Mouse (Mus musculus) CH12.LX (cell line): ENCODE data around the gene Fyco1. TPM values are rescaled to one million over a fixed set of nuclear protein-coding genes. Genes with fewer than 3 reads are reported as not detected.

Experiments used
- DNase-seq: peaks from one replicate; pipeline ENCODE4 v3.0.0-alpha.2; 2013; ENCODE audit errors: extremely low read depth
- H3K27ac ChIP-seq: 2 replicates; pipeline ENCODE4 v1.5.1; 2012; ENCODE audit warnings: low read depth, mild to moderate bottlenecking, control low read depth, moderate library complexity; ENCODE audit not compliant: insufficient read depth
- H3K27me3 ChIP-seq: replicated peaks from 2 replicates; pipeline ENCODE3; 2012; ENCODE audit warnings: inconsistent platforms
- H3K36me3 ChIP-seq, 2 experiments: replicated peaks in 1 of 2; 2 replicates each; pipeline versions ENCODE3 to v1.6.1; 2012; ENCODE audit warnings: inconsistent platforms in 1 of 2, low read length in 1 of 2, mild to moderate bottlenecking in 1 of 2, mixed read lengths in 1 of 2, moderate library complexity in 1 of 2; ENCODE audit not compliant: control insufficient read depth in 1 of 2, insufficient read depth in 1 of 2
- H3K4me1 ChIP-seq, 2 experiments: 2 replicates each; pipeline ENCODE4 v1.6.1; 2012; ENCODE audit warnings: inconsistent platforms in 1 of 2, moderate library complexity in 1 of 2; ENCODE audit not compliant: insufficient read depth in 2 of 2, control insufficient read depth in 1 of 2
- H3K4me2 ChIP-seq: 2 replicates; pipeline ENCODE4 v1.6.1; 2012; ENCODE audit warnings: low read depth, mild to moderate bottlenecking, control low read depth; ENCODE audit not compliant: poor library complexity, insufficient read depth, severe bottlenecking
- H3K4me3 ChIP-seq, 3 experiments: fragments of 150-350 bp in 1 of 3; sonication (generic) in 1 of 3; replicated peaks in 1 of 3; 2 replicates each; pipeline versions ENCODE3 to v1.5.1; 2011 to 2012; ENCODE audit warnings: low read depth in 2 of 3, low read length in 2 of 3, mild to moderate bottlenecking in 2 of 3, moderate library complexity in 2 of 3, control low read depth in 1 of 3, improper control_type of control experiment in 1 of 3, inconsistent platforms in 1 of 3, mixed read lengths in 1 of 3; ENCODE audit not compliant: poor library complexity in 1 of 3
- H3K79me2 ChIP-seq: replicated peaks from 2 replicates; pipeline ENCODE4 v1.6.1; 2012; ENCODE audit warnings: mild to moderate bottlenecking, moderate library complexity; ENCODE audit not compliant: control insufficient read depth, poor library complexity, insufficient read depth, severe bottlenecking; ENCODE audit errors: extremely low read depth
- H3K9ac ChIP-seq: 2 replicates; pipeline ENCODE4 v1.6.1; 2012; ENCODE audit warnings: low read depth, mild to moderate bottlenecking, control low read depth, moderate library complexity; ENCODE audit not compliant: insufficient read depth
- H3K9me3 ChIP-seq: replicated peaks from 2 replicates; pipeline ENCODE3; 2012; ENCODE audit warnings: low read length, inconsistent platforms, mixed read lengths
- BHLHE40 ChIP-seq: IDR thresholded peaks from 2 replicates; pipeline ENCODE4 v1.6.1; 2011; ENCODE audit warnings: mild to moderate bottlenecking, low read depth, low read length, improper control_type of control experiment
- CHD1 ChIP-seq: IDR thresholded peaks from 2 replicates; pipeline ENCODE4 v1.6.1; 2012; ENCODE audit warnings: low read depth, low read length, improper control_type of control experiment, inconsistent platforms
- CTCF ChIP-seq, 2 experiments: IDR thresholded peaks in 1 of 2; conservative IDR thresholded peaks in 1 of 2; 2 replicates each; pipeline ENCODE4 v1.5.1; 2011 to 2012; ENCODE audit warnings: low read depth in 2 of 2, low read length in 2 of 2, improper control_type of control experiment in 1 of 2, inconsistent platforms in 1 of 2, mild to moderate bottlenecking in 1 of 2, moderate library complexity in 1 of 2
- ELF1 ChIP-seq: IDR thresholded peaks from 2 replicates; pipeline ENCODE4 v1.6.1; 2014; ENCODE audit warnings: low read depth, mild to moderate bottlenecking, inconsistent platforms, low read length, improper control_type of control experiment
- EP300 ChIP-seq: IDR thresholded peaks from 2 replicates; pipeline ENCODE4 v1.6.1; 2011; ENCODE audit warnings: low read length, improper control_type of control experiment
- GABPA ChIP-seq: IDR thresholded peaks from 2 replicates; pipeline ENCODE4 v1.6.1; 2012; ENCODE audit warnings: low read depth, low read length, improper control_type of control experiment, inconsistent platforms; ENCODE audit not compliant: insufficient replicate concordance
- HCFC1 ChIP-seq: IDR thresholded peaks from 2 replicates; pipeline ENCODE4 v1.6.1; 2012; ENCODE audit warnings: low read depth, mild to moderate bottlenecking, inconsistent platforms, low read length, improper control_type of control experiment
- JUN ChIP-seq: IDR thresholded peaks from 2 replicates; pipeline ENCODE4 v1.6.1; 2011; ENCODE audit warnings: low read depth, mild to moderate bottlenecking, low read length, improper control_type of control experiment, moderate library complexity; ENCODE audit not compliant: insufficient read depth
- MAFK ChIP-seq: IDR thresholded peaks from 2 replicates; pipeline ENCODE4 v1.6.1; 2011; ENCODE audit warnings: low read length, improper control_type of control experiment; ENCODE audit not compliant: insufficient replicate concordance
- MAX ChIP-seq: IDR thresholded peaks from 2 replicates; pipeline ENCODE4 v1.6.1; 2011; ENCODE audit warnings: low read length, improper control_type of control experiment
- MAZ ChIP-seq: IDR thresholded peaks from 2 replicates; pipeline ENCODE4 v1.6.1; 2012; ENCODE audit warnings: low read depth, mild to moderate bottlenecking, inconsistent platforms, low read length, improper control_type of control experiment, moderate library complexity
- MEF2A ChIP-seq: IDR thresholded peaks from 2 replicates; pipeline ENCODE4 v1.6.1; 2014; ENCODE audit warnings: low read depth, mild to moderate bottlenecking, inconsistent platforms, low read length, improper control_type of control experiment, borderline replicate concordance
- NELFE ChIP-seq: IDR thresholded peaks from 2 replicates; pipeline ENCODE4 v1.6.1; 2011; ENCODE audit warnings: low read depth, low read length, improper control_type of control experiment
- NRF1 ChIP-seq: IDR thresholded peaks from 2 replicates; pipeline ENCODE4 v1.6.1; 2014; ENCODE audit warnings: low read depth, mild to moderate bottlenecking, inconsistent platforms, low read length, improper control_type of control experiment, moderate library complexity
- POLR2A ChIP-seq: IDR thresholded peaks from 2 replicates; pipeline ENCODE4 v1.6.1; 2011; ENCODE audit warnings: low read depth, mild to moderate bottlenecking, improper control_type of control experiment, low read length
- POLR2AphosphoS2 ChIP-seq: IDR thresholded peaks from 2 replicates; pipeline ENCODE4 v1.6.1; 2011; ENCODE audit warnings: low read depth, low read length, improper control_type of control experiment
- RAD21 ChIP-seq: IDR thresholded peaks from 2 replicates; pipeline ENCODE4 v1.6.1; 2011; ENCODE audit warnings: low read depth, mild to moderate bottlenecking, low read length, improper control_type of control experiment, moderate library complexity
- SMC3 ChIP-seq: IDR thresholded peaks from 2 replicates; pipeline ENCODE4 v1.6.1; 2011; ENCODE audit warnings: low read depth, low read length, improper control_type of control experiment
- TBP ChIP-seq: conservative IDR thresholded peaks from 2 replicates; pipeline ENCODE4 v1.6.1; 2011; ENCODE audit warnings: low read depth, low read length, improper control_type of control experiment
- TCF12 ChIP-seq: IDR thresholded peaks from 2 replicates; pipeline ENCODE4 v1.6.1; 2014; ENCODE audit warnings: low read depth, mild to moderate bottlenecking, inconsistent platforms, low read length, improper control_type of control experiment
- UBTF ChIP-seq: IDR thresholded peaks from 2 replicates; pipeline ENCODE4 v1.6.1; 2012; ENCODE audit warnings: low read depth, mild to moderate bottlenecking, inconsistent platforms, low read length, improper control_type of control experiment, moderate library complexity
- USF1 ChIP-seq: IDR thresholded peaks from 2 replicates; pipeline ENCODE4 v1.6.1; 2014; ENCODE audit warnings: low read depth, mild to moderate bottlenecking, inconsistent platforms, low read length, improper control_type of control experiment
- USF2 ChIP-seq: conservative IDR thresholded peaks from 2 replicates; pipeline ENCODE4 v1.6.1; 2011; ENCODE audit warnings: low read depth, low read length, improper control_type of control experiment
- ZC3H11A ChIP-seq: IDR thresholded peaks from 2 replicates; pipeline ENCODE4 v1.6.1; 2012; ENCODE audit warnings: low read depth, mild to moderate bottlenecking, inconsistent platforms, low read length, improper control_type of control experiment
- ZKSCAN1 ChIP-seq: IDR thresholded peaks from 2 replicates; pipeline ENCODE4 v1.6.1; 2012; ENCODE audit warnings: low read depth, inconsistent platforms, low read length, improper control_type of control experiment, borderline replicate concordance
- ZMIZ1 ChIP-seq: IDR thresholded peaks from 2 replicates; pipeline ENCODE4 v1.6.1; 2012; ENCODE audit warnings: low read depth, mild to moderate bottlenecking, inconsistent platforms, low read length, improper control_type of control experiment
- dilution Hi-C: fragments of 300-500 bp; cut with MboI; formaldehyde crosslinking; loops from 2 replicates; pipeline ENCODE4 v1.14.3; 2020; ENCODE audit warnings: low sequenced_read_pairs; ENCODE audit not compliant: extremely low pct_unique_long_range_greater_than_20kb, extremely low pct_ligation_motif_present
- in situ Hi-C: fragments of 300-500 bp; cut with MboI; formaldehyde crosslinking; loops from 3 replicates; pipeline ENCODE4 v1.14.3; 2019; ENCODE audit warnings: low sequenced_read_pairs, low pct_ligation_motif_present, low pct_unique_long_range_greater_than_20kb, mixed read lengths
- polyA plus RNA-seq: library from polyadenylated mRNA; unstranded; fragments of >175 nt; gene quantifications from 2 replicates; pipeline ENCODE4 v1.2.1, GENCODE M21; 2012; ENCODE audit warnings: low read depth; ENCODE audit not compliant: insufficient read length
- total RNA-seq, 2 experiments: library from RNA; depleted of rRNA; stranded (reverse); fragments of 300-350 nt in 1 of 2; fragments of >200 nt in 1 of 2; gene quantifications; 2 replicates each; pipeline ENCODE4 v1.2.3; 2012 to 2014

Fyco1 gene
- total and polyA plus RNA-seq, 3 experiments: 2.1 to 10.2 (median 6.0) TPM

- DNase-seq: no peak
- no peak overlapping the region for H3K27ac ChIP-seq
- TF ChIP-seq MAX (no peak), RAD21 (no peak), POLR2AphosphoS2 (no peak), ZC3H11A (no peak), TBP (no peak), TCF12 (no peak), CHD1 (no peak), POLR2A (no peak), ELF1 (no peak)
- no peaks in the 10 kb centered on the region for H3K9me3 ChIP-seq
- no peaks in the 10 kb centered on the region for H3K4me1 ChIP-seq
- H3K4me3 ChIP-seq: no peak overlapping the region
- H3K4me2 ChIP-seq: no peak overlapping the region
- dilution Hi-C loops: no loop called here
- no peak overlapping the region for H3K9ac ChIP-seq
- no peaks in the 10 kb centered on the region for H3K27me3 ChIP-seq
- in situ Hi-C loops: no loop called here
- no peaks in the 10 kb centered on the region for H3K79me2 ChIP-seq
- peaks cover 82 to 100% of the 10 kb centered on the region in 2 experiments for H3K36me3 ChIP-seq
Measured at GRCm38 (mm10) chr9:123826631-123827030, 25.1 kb downstream of the Fyco1 start.

DNA sequence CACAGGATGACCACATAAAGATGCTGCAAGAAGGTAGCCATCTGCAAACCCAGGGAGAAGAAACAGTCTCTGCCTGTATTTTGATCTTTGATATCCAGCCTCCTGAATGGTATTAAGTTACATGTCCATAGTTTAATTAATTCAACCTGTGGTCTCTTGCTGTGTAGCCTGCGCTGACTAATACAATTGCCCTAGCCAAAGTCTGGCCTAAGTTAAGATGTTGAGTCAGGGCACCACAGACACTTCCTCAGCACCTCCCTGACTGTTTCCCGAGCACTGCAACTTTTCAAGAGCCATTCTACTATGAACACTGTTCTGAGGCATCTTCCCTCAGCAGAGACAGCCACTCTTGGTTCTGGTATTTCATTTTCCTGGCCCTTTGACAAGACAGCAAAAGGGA is 33.1 kb downstream of the Fyco1 start:
- Histone ChIP-seq H3K9ac (no peak overlapping the region), H3K36me3 (peaks cover 74 to 96% of the 10 kb centered on the region in 2 experiments), H3K27ac (no peak overlapping the region), H3K4me3 (no peak overlapping the region), H3K9me3 (no peaks in the 10 kb centered on the region), H3K27me3 (no peaks in the 10 kb centered on the region), H3K4me2 (no peak overlapping the region), H3K79me2 (no peaks in the 10 kb centered on the region), H3K4me1 (peaks cover 0 to 19% of the 10 kb centered on the region in 2 experiments; a peak in 2 of 4 replicates)
- in situ Hi-C loops: no loop called here
- no peak for DNase-seq
- TF ChIP-seq SMC3 (no peak), CTCF (conservative IDR thresholded peaks at IDR 0.05 in 1 of 2, IDR thresholded peaks at IDR 0.05 in 1 of 2; ENCODE audit: low read depth in 2 of 2, low read length in 2 of 2) (no peak), POLR2AphosphoS2 (no peak), GABPA (no peak), POLR2A (no peak), UBTF (no peak)
- dilution Hi-C loops: no loop called here

GRCm38 (mm10) chr9:123815996-123816395 is 35.7 kb downstream of the Fyco1 start:
- in situ Hi-C loops: no loop called here
- dilution Hi-C loops: no loop called here
- Histone ChIP-seq H3K79me2 (no peaks in the 10 kb centered on the region), H3K9ac (no peak overlapping the region), H3K4me3 (no peak overlapping the region), H3K36me3 (peaks cover 66 to 96% of the 10 kb centered on the region in 2 experiments), H3K9me3 (no peaks in the 10 kb centered on the region), H3K4me1 (peaks cover 0 to 19% of the 10 kb centered on the region in 2 experiments; a peak in 2 of 4 replicates), H3K4me2 (no peak overlapping the region), H3K27ac (no peak overlapping the region), H3K27me3 (no peaks in the 10 kb centered on the region)
- TF ChIP-seq USF1 (no peak), HCFC1 (no peak), ZMIZ1 (no peak), JUN (no peak), GABPA (no peak), TCF12 (no peak), USF2 (no peak), RAD21 (no peak), UBTF (no peak), POLR2AphosphoS2 (no peak), ZKSCAN1 (no peak), EP300 (no peak), MAFK (no peak), NRF1 (no peak), POLR2A (no peak), BHLHE40 (no peak), MEF2A (no peak), NELFE (no peak), MAZ (no peak), ZC3H11A (no peak)
- DNase-seq: no peak
